Mouse (Mus musculus): ENCODE results near the gene Slc29a3. TPM values are rescaled to one million over a fixed set of nuclear protein-coding genes. Genes with fewer than 3 reads are reported as not detected.

Slc29a3 gene
- polyA plus RNA-seq, 1 experiment from 2014 or later: 8.0 TPM

GRCm38 (mm10) chr10:60794792-60795191 is 42.2 kb upstream of the Slc29a3 start:
- Histone ChIP-seq H3K4me2 (ENCODE audit: low read depth, low read length, severe bottlenecking) (no peak overlapping the region), H3K27me3 (ENCODE audit: control insufficient read depth, insufficient read depth, low read length) (no peaks in the 10 kb centered on the region), H3K4me3 (ENCODE audit: low read depth, low read length) (no peak overlapping the region), H3K4me1 (replicated peaks; ENCODE audit: control insufficient read depth, insufficient read depth, low read length) (peaks cover 21% of the 10 kb centered on the region), H3K9ac (ENCODE audit: low read length) (peak overlapping the region; percentile 29; the same call in 1 of the 2 replicates), H3K27ac (ENCODE audit: low read depth, low read length) (peak overlapping the region; percentile 63; the same call in 1 of the 2 replicates), H3K9me3 (ENCODE audit: control insufficient read depth, low read length) (no peaks in the 10 kb centered on the region), H3K36me3 (ENCODE audit: control insufficient read depth, insufficient read depth, low read length) (no peaks in the 10 kb centered on the region)
- DNase-seq (ENCODE audit: low spot score) (no peak), ATAC-seq (replicated peaks; ENCODE audit: low FRiP score) (no peak)
- WGBS: 39% methylated on average over 8 of the region's 8 CpGs

- Histone ChIP-seq H3K27ac (ENCODE audit: low read depth, low read length) (peak overlapping the region; percentile 63; the same call in 1 of the 2 replicates), H3K36me3 (ENCODE audit: control insufficient read depth, insufficient read depth, low read length) (no peaks in the 10 kb centered on the region), H3K9me3 (ENCODE audit: control insufficient read depth, low read length) (no peaks in the 10 kb centered on the region), H3K4me1 (replicated peaks; ENCODE audit: control insufficient read depth, insufficient read depth, low read length) (peaks cover 19% of the 10 kb centered on the region), H3K27me3 (ENCODE audit: control insufficient read depth, insufficient read depth, low read length) (no peaks in the 10 kb centered on the region), H3K9ac (ENCODE audit: low read length) (no peak overlapping the region), H3K4me3 (ENCODE audit: low read depth, low read length) (no peak overlapping the region), H3K4me2 (ENCODE audit: low read depth, low read length, severe bottlenecking) (no peak overlapping the region)
- WGBS: 17% methylated on average over 11 of the region's 11 CpGs
- DNase-seq (ENCODE audit: low spot score) (peak; percentile 78), ATAC-seq (replicated peaks; ENCODE audit: low FRiP score) (peak; percentile 64)
Observed at GRCm38 (mm10) chr10:60794374-60794773, 41.8 kb upstream of the Slc29a3 start.

DNA sequence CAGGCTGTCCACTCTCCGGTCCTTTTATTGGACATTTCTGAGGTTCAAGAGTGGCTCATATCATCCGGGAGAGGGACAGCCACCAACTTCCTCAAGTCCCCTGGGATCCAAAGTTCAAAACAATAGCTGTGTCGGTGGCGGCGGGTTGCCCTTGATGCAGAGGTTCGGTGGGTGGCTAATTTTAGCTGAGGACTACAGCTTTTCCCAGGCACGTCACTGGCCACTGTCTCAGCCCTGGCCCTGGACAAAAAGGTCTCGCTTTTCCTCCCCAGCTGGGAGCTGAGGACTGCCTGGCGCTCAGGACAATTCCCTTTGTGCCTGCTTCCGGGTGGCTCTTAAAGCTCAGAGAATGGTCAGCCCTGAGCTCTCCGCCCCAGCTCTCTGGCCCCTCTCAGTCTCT is 40.2 kb upstream of the Slc29a3 start:
- WGBS: 8% methylated on average over 11 of the region's 11 CpGs
- Histone ChIP-seq H3K4me1 (replicated peaks; ENCODE audit: control insufficient read depth, insufficient read depth, low read length) (peaks cover 19% of the 10 kb centered on the region), H3K9me3 (ENCODE audit: control insufficient read depth, low read length) (no peaks in the 10 kb centered on the region), H3K9ac (ENCODE audit: low read length) (no peak overlapping the region), H3K4me3 (ENCODE audit: low read depth, low read length) (no peak overlapping the region), H3K4me2 (ENCODE audit: low read depth, low read length, severe bottlenecking) (no peak overlapping the region), H3K36me3 (ENCODE audit: control insufficient read depth, insufficient read depth, low read length) (no peaks in the 10 kb centered on the region), H3K27ac (ENCODE audit: low read depth, low read length) (no peak overlapping the region), H3K27me3 (ENCODE audit: control insufficient read depth, insufficient read depth, low read length) (no peaks in the 10 kb centered on the region)
- DNase-seq (ENCODE audit: low spot score) (no peak), ATAC-seq (replicated peaks; ENCODE audit: low FRiP score) (no peak)

GRCm38 (mm10) chr10:60792365-60792764 is 39.8 kb upstream of the Slc29a3 start:
- ATAC-seq (replicated peaks; ENCODE audit: low FRiP score) (no peak), DNase-seq (ENCODE audit: low spot score) (no peak)
- Histone ChIP-seq H3K36me3 (ENCODE audit: control insufficient read depth, insufficient read depth, low read length) (no peaks in the 10 kb centered on the region), H3K4me3 (ENCODE audit: low read depth, low read length) (no peak overlapping the region), H3K27ac (ENCODE audit: low read depth, low read length) (no peak overlapping the region), H3K9ac (ENCODE audit: low read length) (no peak overlapping the region), H3K9me3 (ENCODE audit: control insufficient read depth, low read length) (no peaks in the 10 kb centered on the region), H3K4me1 (replicated peaks; ENCODE audit: control insufficient read depth, insufficient read depth, low read length) (peaks cover 19% of the 10 kb centered on the region), H3K4me2 (ENCODE audit: low read depth, low read length, severe bottlenecking) (no peak overlapping the region), H3K27me3 (ENCODE audit: control insufficient read depth, insufficient read depth, low read length) (no peaks in the 10 kb centered on the region)
- 72% methylated on average over 10 of the region's 10 CpGs for WGBS

DNA sequence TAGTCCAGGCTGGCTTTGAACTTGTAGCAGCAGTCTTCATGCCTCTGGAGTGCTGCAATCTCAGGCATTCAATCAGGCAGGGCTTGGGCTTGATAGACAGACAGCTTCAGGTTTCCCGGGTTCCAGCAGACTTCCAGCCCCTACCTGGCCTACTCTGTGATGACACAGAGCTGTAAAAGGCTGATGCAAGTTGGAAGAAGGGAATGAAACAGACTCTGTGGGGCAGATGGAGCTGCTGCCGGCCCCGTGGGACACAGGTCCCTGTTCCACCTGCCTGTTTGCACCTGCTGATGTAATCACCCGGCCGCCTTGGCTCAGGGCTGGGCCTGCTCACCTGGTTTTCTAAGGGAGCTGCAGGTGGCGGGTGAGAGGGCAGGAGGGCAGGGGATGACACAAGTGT is 38.3 kb upstream of the Slc29a3 start:
- no peak overlapping the region for H3K27ac ChIP-seq (ENCODE audit: low read depth, low read length)
- no peak overlapping the region for H3K9ac ChIP-seq (ENCODE audit: low read length)
- 86% methylated on average over 6 of the region's 6 CpGs for WGBS
- H3K4me2 ChIP-seq (ENCODE audit: low read depth, low read length, severe bottlenecking): no peak overlapping the region
- DNase-seq (ENCODE audit: low spot score) (no peak), ATAC-seq (replicated peaks; ENCODE audit: low FRiP score) (no peak)
- H3K9me3 ChIP-seq (ENCODE audit: control insufficient read depth, low read length): no peaks in the 10 kb centered on the region
- no peak overlapping the region for H3K4me3 ChIP-seq (ENCODE audit: low read depth, low read length)
- H3K4me1 ChIP-seq (replicated peaks; ENCODE audit: control insufficient read depth, insufficient read depth, low read length): peaks cover 19% of the 10 kb centered on the region
- no peaks in the 10 kb centered on the region for H3K36me3 ChIP-seq (ENCODE audit: control insufficient read depth, insufficient read depth, low read length)
- no peaks in the 10 kb centered on the region for H3K27me3 ChIP-seq (ENCODE audit: control insufficient read depth, insufficient read depth, low read length)

DNA sequence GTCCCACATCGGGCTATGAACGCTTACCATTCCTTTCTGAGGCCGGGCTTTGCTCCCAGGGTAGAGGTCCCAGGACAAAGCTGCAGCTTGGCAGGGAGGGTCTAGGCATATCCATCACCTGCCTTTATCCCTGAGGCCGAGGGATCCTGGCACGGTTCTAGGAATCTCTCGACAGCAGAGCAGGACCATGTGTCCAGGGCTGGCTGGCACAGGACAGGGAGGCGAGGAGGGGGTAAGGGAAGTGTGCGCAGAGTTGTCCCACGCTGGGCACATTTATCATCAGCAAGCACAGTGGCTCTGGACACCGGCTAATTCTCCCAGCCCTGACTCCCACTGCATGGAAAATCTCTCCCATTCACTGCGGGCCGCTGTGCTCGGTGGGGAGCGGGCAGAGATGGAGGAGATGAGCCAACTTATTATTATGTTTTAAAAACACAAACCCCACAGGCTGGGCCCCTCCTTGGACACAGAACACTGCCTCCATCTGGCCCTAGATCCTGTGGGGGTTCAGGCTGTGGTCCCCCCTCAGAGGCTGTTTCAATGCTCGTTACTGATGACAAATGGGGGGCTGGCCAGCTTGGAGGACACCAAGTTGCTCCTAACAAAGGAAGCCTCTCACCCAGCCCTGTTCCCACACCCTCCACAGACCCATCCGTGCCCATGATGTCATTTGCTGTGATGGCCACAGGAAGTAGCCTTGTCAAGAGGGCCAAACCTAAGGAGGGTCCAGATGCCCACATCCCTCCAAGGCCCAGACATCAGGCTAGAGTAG is 34.9 kb upstream of the Slc29a3 start:
- H3K4me1 ChIP-seq (replicated peaks; ENCODE audit: control insufficient read depth, insufficient read depth, low read length): peaks cover under 1% of the 10 kb centered on the region; the same call in 1 of the 2 replicates
- no peak overlapping the region for H3K9ac ChIP-seq (ENCODE audit: low read length)
- 83% methylated on average over 16 of the region's 16 CpGs for WGBS
- no peaks in the 10 kb centered on the region for H3K36me3 ChIP-seq (ENCODE audit: control insufficient read depth, insufficient read depth, low read length)
- no peak overlapping the region for H3K4me2 ChIP-seq (ENCODE audit: low read depth, low read length, severe bottlenecking)
- H3K9me3 ChIP-seq (ENCODE audit: control insufficient read depth, low read length): no peaks in the 10 kb centered on the region
- DNase-seq (ENCODE audit: low spot score): no peak
- ATAC-seq (replicated peaks; ENCODE audit: low FRiP score): no peak
- H3K27ac ChIP-seq (ENCODE audit: low read depth, low read length): no peak overlapping the region
- H3K27me3 ChIP-seq (ENCODE audit: control insufficient read depth, insufficient read depth, low read length): no peaks in the 10 kb centered on the region
- H3K4me3 ChIP-seq (ENCODE audit: low read depth, low read length): no peak overlapping the region

GRCm38 (mm10) chr10:60783608-60784007 is 31.0 kb upstream of the Slc29a3 start:
- H3K27ac ChIP-seq (ENCODE audit: low read depth, low read length): no peak overlapping the region

DNA sequence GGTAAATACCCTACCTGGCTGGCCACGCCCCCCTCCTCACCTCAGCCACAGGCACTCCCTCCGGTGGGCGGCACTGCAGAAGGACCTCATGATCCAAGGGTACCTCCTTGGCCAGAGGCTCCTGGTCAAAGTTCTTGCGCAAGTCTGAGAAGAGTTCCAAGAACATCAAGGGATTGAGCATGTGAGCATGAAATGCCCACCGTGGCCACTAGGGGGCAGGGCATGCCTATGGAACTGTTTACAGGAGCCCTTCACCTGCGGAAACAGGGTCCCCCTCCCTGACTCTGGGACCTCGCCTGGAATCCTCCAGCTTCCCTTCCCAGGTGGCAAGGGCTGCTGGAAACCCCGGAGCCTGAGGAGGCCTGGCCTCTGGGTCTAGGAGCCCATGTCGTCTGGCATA is 27.0 kb upstream of the Slc29a3 start:
- ATAC-seq (replicated peaks; ENCODE audit: low FRiP score) (peak; percentile 55; the same call in 1 of the 2 replicates), DNase-seq (ENCODE audit: low spot score) (peak; percentile 92)
- H3K9ac ChIP-seq (ENCODE audit: low read length): no peak overlapping the region
- H3K36me3 ChIP-seq (ENCODE audit: control insufficient read depth, insufficient read depth, low read length): no peaks in the 10 kb centered on the region
- H3K27me3 ChIP-seq (ENCODE audit: control insufficient read depth, insufficient read depth, low read length): no peaks in the 10 kb centered on the region
- H3K4me3 ChIP-seq (ENCODE audit: low read depth, low read length): no peak overlapping the region
- WGBS: 14% methylated on average over 9 of the region's 9 CpGs
- no peaks in the 10 kb centered on the region for H3K9me3 ChIP-seq (ENCODE audit: control insufficient read depth, low read length)
- H3K4me2 ChIP-seq (ENCODE audit: low read depth, low read length, severe bottlenecking): no peak overlapping the region
- peaks cover 2% of the 10 kb centered on the region for H3K4me1 ChIP-seq (replicated peaks; ENCODE audit: control insufficient read depth, insufficient read depth, low read length)
- no peak overlapping the region for H3K27ac ChIP-seq (ENCODE audit: low read depth, low read length)

More at GRCm38 (mm10) chr10:60783608-60784007, 31.0 kb upstream of the Slc29a3 start:
- no peaks in the 10 kb centered on the region for H3K27me3 ChIP-seq (ENCODE audit: control insufficient read depth, insufficient read depth, low read length)
- H3K36me3 ChIP-seq (ENCODE audit: control insufficient read depth, insufficient read depth, low read length): no peaks in the 10 kb centered on the region
- H3K9ac ChIP-seq (ENCODE audit: low read length): no peak overlapping the region; the same call in 1 of the 2 replicates
- no peak overlapping the region for H3K4me3 ChIP-seq (ENCODE audit: low read depth, low read length)
- 29% methylated on average over 2 of the region's 2 CpGs for WGBS
- H3K4me1 ChIP-seq (replicated peaks; ENCODE audit: control insufficient read depth, insufficient read depth, low read length): peaks cover 2% of the 10 kb centered on the region
- H3K9me3 ChIP-seq (ENCODE audit: control insufficient read depth, low read length): no peaks in the 10 kb centered on the region
- no peak for DNase-seq (ENCODE audit: low spot score)
- ATAC-seq (replicated peaks; ENCODE audit: low FRiP score): no peak
- no peak overlapping the region for H3K4me2 ChIP-seq (ENCODE audit: low read depth, low read length, severe bottlenecking)

DNA sequence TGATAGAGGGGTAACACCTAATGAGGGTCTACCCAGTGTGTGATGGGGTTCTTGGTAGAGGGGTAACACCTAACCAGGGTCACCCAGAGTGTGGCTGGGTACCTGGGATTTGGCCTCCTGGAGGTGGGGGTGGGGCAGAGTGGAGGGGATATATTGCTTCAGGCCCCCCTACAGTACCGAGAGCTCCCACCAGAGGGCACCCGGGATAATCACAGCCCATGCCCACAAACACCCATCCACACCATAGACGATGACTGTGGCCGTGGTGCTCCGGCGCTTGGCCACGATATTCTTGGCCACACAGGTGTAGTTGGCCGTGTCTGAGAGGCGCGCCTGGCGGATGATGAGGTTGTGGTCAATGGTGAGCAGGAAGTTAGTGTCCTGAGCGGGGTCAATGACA is 25.9 kb upstream of the Slc29a3 start:
- H3K4me1 ChIP-seq (replicated peaks; ENCODE audit: control insufficient read depth, insufficient read depth, low read length): peaks cover 2% of the 10 kb centered on the region
- H3K36me3 ChIP-seq (ENCODE audit: control insufficient read depth, insufficient read depth, low read length): no peaks in the 10 kb centered on the region; the same call in 1 of the 2 replicates
- no peaks in the 10 kb centered on the region for H3K9me3 ChIP-seq (ENCODE audit: control insufficient read depth, low read length)
- ATAC-seq (replicated peaks; ENCODE audit: low FRiP score) (peak; percentile 15; the same call in 1 of the 2 replicates), DNase-seq (ENCODE audit: low spot score) (peak; percentile 77)
- H3K27me3 ChIP-seq (ENCODE audit: control insufficient read depth, insufficient read depth, low read length): no peaks in the 10 kb centered on the region
- no peak overlapping the region for H3K4me3 ChIP-seq (ENCODE audit: low read depth, low read length)
- 82% methylated on average over 12 of the region's 12 CpGs for WGBS
- no peak overlapping the region for H3K27ac ChIP-seq (ENCODE audit: low read depth, low read length)
- H3K4me2 ChIP-seq (ENCODE audit: low read depth, low read length, severe bottlenecking): no peak overlapping the region
- H3K9ac ChIP-seq (ENCODE audit: low read length): no peak overlapping the region

Data from forebrain, embryonic 11.5 days (tissue).